Mouse (Mus musculus) cerebellum, adult 11-12 months (tissue): ENCODE results near the gene Gm49711.

Experiments used
- DNase-seq: peaks from one replicate; pipeline ENCODE4 v3.0.0; 2022

Gene Gm49711

DNA sequence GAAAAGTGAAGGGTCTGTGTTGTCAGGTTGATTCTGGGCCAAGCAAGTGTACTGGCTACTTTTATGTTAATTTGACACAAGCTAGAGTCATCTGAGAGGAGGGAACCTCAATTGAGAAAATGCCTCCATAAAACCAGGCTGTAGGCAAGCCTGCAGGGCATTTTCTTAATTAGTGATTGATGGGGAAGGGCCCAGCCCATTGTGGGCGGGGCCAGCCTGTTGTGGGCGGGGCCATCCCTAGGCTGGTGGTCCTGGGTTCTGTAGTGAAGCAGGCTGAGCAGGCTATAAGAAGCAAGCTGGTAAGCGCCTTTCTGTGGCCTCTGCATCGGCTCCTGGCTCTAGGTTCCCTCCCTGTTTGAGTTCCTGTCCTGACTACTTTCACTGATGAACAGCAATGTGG is 69.1 kb downstream of the Gm49711 start:
- DNase-seq: no peak

DNA sequence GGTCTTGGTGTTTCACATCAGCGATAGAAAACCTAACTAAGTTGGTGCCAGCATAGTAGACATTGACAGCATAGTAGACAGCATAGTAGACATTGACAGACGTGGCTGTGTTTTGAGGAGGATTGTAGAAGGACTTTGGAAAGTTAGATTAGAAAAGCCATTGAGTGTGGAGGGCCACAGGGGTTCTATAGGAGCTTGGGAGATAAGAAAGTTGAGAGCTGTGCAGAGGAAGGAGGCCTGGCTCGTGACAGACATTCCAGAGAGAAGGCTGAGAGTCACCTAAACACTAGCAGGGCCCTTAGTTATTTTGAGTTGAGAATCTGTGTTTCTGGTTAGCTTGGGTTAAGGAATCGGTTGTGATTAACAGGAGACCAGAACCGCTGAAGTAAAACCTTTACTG is 69.5 kb downstream of the Gm49711 start:
- DNase-seq: no peak

- no peak for DNase-seq
These were observed 71.7 kb downstream of the Gm49711 start for GRCm38 (mm10) chr16:92129843-92130242.

DNA sequence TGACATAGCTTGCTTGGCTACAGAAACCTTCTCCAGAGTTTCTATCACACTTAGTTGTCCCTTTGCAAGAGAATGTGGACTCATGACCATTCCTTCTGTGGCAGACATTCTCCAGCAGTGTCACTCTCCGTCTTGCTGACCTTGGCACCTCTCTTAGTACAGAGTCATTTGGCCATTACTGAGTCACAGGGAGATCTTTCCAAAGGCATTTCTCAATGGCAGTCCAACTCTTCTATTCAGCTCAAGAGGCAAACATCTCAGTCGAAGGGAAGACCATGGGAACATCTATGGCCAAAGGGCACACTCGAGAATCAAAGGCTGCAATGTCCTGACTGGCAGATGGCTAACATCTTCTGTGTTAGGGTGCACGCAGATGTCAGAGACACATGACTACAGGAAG is 74.4 kb downstream of the Gm49711 start:
- no peak for DNase-seq

- no peak for DNase-seq
These were observed 76.1 kb downstream of the Gm49711 start for GRCm38 (mm10) chr16:92134148-92134764.

DNA sequence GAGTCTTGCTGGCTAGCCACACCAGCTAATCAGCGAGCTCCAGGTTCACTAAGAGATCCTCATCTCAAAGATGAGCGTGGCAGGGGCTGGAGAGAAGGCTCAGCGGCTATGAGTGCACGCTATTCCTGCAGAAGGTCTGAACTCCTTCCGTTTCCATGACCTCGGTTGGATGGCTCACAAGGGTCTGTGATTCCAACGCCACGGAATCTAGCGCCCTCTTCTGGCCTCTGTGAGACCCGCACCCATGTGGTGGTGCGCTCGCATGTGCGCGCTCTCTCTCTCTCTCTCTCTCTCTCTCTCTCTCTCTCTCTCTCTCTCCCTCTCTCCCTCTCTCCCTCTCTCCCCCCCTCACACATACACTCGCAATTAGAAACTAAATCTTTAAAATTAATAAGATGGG is 78.2 kb downstream of the Gm49711 start:
- no peak for DNase-seq

- DNase-seq: no peak
These were observed 81.5 kb downstream of the Gm49711 start for GRCm38 (mm10) chr16:92139386-92140261.

GRCm38 (mm10) chr16:92140328-92140727 is 82.2 kb downstream of the Gm49711 start:
- DNase-seq: no peak

DNA sequence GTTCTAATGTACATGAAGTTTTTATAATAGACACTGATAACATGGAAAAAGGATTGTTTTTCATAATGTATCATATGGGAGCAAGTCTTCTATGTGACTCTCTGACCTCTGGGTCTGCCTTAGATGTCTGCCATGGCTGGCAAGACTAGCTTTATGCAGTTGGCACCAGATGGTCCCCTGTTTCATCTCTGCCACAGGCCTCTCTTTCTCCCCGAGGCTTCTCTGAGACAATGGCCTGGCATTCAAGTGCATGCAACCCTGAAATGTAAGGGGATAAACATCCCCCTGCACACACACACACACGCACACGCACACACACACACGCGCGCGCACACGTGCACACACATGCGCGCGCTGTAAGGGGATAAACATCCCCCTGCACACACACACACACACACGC is 82.9 kb downstream of the Gm49711 start:
- DNase-seq: no peak

- no peak for DNase-seq
These were observed 84.4 kb downstream of the Gm49711 start for GRCm38 (mm10) chr16:92142426-92143012.

- DNase-seq: peak; percentile 52
These were observed 89.7 kb downstream of the Gm49711 start for GRCm38 (mm10) chr16:92147631-92148366.

DNA sequence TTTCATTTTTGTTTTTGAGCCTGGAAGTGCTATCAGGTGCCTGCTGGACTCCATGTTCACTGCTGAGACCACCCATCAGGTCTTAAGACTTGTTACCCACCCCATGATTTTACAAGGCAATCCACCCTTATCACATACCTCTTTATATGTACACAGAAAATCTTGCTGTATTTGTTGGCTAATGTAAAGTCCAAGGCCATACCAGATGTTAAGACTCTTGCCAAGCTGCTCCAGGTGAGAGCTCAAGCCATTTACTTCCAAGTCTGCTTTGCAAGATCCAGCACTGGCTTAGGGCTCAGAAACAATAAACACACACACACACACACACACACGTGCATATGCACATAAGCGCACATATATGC is 90.2 kb downstream of the Gm49711 start:
- no peak for DNase-seq

DNA sequence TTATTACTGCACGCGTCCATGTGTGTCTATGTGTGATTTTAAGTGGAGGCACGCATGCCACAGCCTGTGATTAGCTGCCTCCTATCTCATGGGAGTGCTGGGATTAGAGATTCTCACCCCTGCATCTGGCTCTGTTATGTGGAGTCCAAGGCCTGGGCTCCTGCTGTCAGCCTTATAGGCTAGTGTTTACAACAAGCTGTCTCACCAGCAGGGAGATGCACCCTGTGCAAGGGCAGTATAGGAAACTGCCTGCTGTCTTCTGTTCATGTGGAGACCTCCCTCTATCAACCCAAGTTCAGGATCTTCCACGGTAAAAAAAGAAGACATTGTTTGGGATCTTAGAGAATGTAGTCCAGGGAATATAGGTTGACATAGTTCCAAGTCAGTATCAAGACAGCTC is 92.9 kb downstream of the Gm49711 start:
- DNase-seq: no peak

DNA sequence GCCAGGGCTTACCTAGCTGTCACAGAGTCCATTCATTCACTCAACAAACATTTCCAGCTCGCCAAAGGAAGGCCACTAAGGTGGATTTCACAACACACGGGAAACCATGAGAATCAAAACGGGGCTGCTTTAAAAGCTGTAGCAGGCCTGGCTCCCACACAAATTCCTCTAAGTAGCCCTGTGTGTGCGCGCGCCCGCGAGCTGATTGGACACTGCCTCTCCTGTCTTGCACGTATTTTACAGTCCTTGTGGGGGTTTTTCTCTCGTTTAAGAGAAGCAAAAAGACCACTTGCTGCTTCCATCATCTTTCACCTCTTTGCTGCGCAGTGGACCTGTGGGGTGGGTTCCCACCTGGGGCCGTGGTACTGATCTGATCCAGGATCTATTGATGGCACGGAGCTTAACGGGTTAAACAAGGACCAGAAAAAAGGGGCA is 99.9 kb downstream of the Gm49711 start:
- peak; percentile 73 for DNase-seq

DNA sequence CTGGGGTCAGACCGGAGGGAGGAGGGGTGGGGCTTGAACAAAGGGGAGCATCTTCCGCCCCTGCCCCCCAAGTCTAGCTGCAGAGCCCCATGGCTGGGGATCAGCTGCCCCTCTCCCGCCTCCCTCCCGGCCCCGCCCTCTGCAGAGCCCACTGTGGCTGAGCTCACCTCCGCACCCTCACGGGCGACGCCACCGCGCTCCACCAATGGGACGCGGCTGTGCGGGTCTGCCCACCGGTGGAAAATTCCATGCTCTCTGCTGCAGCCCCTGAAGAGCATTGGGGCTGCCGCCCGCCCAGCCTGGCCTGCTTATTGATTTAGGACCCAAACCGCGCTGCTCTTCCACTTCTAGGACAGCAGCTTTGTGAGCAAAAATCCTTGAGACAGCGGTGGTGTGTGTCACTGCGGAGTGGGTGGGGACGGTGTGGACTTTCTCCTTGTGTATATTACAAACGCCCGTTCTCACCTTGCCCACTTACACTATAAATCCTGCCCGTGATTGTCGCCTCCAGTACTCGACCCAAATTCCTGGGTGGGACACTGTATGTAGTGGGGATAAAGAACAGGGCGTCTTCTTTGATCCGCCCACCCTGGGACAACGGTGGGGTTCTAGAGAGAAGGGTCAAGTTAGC is 100.5 kb downstream of the Gm49711 start:
- DNase-seq: peak; percentile 93

DNA sequence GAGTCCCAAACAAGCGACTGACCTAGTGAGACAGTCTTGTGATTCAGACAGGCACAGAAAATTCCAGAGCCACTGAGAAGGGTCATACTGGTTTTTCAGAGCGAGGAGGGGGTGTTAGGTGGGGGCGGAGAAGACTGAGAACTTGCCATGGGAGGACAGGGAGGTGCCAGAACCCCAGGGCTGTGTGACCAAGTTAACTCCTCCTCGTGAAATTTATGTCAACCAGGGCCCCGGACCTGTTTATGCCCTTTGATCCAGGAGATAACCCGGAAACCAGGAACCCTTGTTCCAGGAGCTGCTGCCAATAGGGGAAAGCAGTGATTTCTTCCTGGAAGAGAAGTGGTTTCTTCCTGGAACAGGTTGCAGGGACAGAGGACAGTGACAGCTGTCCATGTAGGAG is 101.0 kb downstream of the Gm49711 start:
- DNase-seq: peak; percentile 54

DNA sequence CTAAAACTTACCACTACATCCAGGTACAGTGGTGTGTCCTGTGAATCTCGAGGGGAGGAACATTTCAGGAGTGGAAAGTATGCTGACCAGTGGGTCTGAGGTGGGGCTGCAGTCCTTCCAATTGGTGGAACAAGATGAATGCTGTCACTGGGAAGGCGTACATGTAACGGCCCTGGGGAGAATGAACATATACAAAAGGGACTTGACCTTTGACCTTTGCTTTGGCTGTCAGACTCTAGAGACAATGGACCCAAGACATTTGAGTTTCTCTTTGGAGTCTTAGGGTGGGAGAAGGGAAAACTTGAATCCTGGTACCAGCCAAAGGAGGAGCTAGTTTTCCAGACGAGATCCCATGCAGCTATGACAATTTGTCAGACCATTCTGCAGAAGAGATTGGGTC is 104.2 kb downstream of the Gm49711 start:
- no peak for DNase-seq

DNA sequence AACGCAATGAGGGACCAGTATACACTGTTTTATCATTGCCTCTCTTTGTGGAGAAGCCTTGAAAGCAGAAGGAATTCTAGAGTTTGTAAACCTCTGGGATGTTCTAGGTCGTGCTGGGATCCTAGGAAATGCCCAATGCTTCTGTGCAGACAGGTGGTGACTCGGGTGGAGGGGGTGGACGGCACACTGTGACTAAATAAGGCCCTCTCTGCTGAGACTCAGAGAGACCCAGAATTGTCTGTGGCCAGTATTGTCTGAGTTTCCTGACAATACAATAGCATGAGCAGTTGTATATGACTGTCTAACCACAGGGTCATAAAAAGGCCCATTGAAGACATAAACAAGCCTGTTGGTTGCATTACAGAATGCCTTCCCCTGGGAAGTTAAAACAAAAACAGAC is 105.4 kb downstream of the Gm49711 start:
- DNase-seq: no peak

GRCm38 (mm10) chr16:92176052-92176451 is 117.9 kb downstream of the Gm49711 start:
- no peak for DNase-seq

GRCm38 (mm10) chr16:92177718-92178117 is 119.6 kb downstream of the Gm49711 start:
- DNase-seq: no peak

- no peak for DNase-seq
These were observed 121.2 kb downstream of the Gm49711 start for GRCm38 (mm10) chr16:92179306-92179705.

DNA sequence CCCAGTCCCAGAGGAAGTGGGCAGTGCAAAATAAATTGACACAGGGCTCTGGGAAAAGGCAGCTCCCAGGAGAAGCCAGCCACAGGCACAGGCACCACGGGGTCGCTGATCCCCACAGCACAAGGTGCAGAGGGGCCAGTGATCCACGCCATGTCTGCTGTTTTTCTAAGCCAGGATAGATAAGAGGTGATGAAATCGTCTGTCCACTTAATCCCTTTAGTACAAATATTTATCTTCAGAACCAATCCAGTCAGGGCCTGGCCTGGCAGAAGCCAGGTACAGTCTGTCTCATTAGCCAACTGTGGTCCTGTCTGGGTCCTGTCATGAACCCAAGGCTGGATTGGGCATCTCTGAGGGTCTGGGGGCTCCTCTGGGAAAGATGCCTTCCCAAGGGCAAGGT is 125.4 kb downstream of the Gm49711 start:
- DNase-seq: no peak

GRCm38 (mm10) chr16:92190603-92191002 is 132.5 kb downstream of the Gm49711 start:
- no peak for DNase-seq
